14 mouse cellular contexts compared by ENCODE assay signal in genomic region chr9:120735217-120735616, GRCm38 (mm10).
DNase-seq lines count a peak whose midpoint lies in the region; ATAC-seq and TF ChIP-seq lines count a peak whose summit lies in the region.
"Had no signal": no experiment of that assay in that cellular context is flagged by ENCODE, and none has a peak within 500 bp of the region (broad histone marks: within the 10 kb centered on the region; RNA-seq: fewer than 3 reads in every experiment).

No protein-coding gene starts in this region.

- no peaks in the 10 kb centered on the region for H3K9me3 ChIP-seq in heart, embryonic 15.5 days (replicated peaks)
- no peaks in the 10 kb centered on the region for H3K9me3 ChIP-seq in MEL (replicated peaks; ENCODE audit: insufficient read depth, low read length)
- H3K9me3 ChIP-seq in liver, postnatal 0 days (ENCODE audit: low read length), result no peaks in the 10 kb centered on the region

- H3K4me1 ChIP-seq in heart, embryonic 15.5 days (replicated peaks), result peaks cover 72% of the 10 kb centered on the region
- peaks cover 39% of the 10 kb centered on the region for H3K4me1 ChIP-seq in lung, adult 2 months (ENCODE audit: control insufficient read depth, insufficient read depth, low read length)
- peaks cover 16 to 40% of the 10 kb centered on the region in 2 experiments for H3K4me1 ChIP-seq in MEL (ENCODE audit: control insufficient read depth in 1 of 2, insufficient read depth in 2 of 2, low read length in 2 of 2)
- H3K4me1 ChIP-seq in liver, postnatal 0 days (ENCODE audit: insufficient read depth), result peaks cover 7% of the 10 kb centered on the region; the same call in 1 of the 2 replicates

- TF ChIP-seq CTCF in lung, adult 2 months (IDR thresholded peaks at IDR 0.05; ENCODE audit: insufficient read depth, low read length), result no peak
- TF ChIP-seq CTCF in MEL (IDR thresholded peaks at IDR 0.05 in 2 of 3, conservative IDR thresholded peaks at IDR 0.05 in 1 of 3; ENCODE audit: control insufficient read depth in 1 of 3, insufficient read depth in 1 of 3, low read depth in 2 of 3, low read length in 3 of 3, poor library complexity in 1 of 3, severe bottlenecking in 1 of 3), result no peak
- no peak for TF ChIP-seq CTCF in liver, postnatal 0 days (IDR thresholded peaks at IDR 0.05; ENCODE audit: low read depth)

- no peaks in the 10 kb centered on the region for H3K27me3 ChIP-seq in heart, embryonic 15.5 days
- no peaks in the 10 kb centered on the region for H3K27me3 ChIP-seq in MEL (ENCODE audit: control insufficient read depth in 1 of 2, insufficient read depth in 2 of 2, low read length in 2 of 2)
- no peaks in the 10 kb centered on the region for H3K27me3 ChIP-seq in liver, postnatal 0 days (ENCODE audit: insufficient read depth, low read length)

- no peaks in the 10 kb centered on the region for H3K79me2 ChIP-seq in MEL (ENCODE audit: control insufficient read depth, insufficient read depth, low read length, poor library complexity)

- intact Hi-C loops in heart, postnatal 25 days (cut with DNase I), result no loop called here

- no peak for TF ChIP-seq POLR2A in lung, adult 2 months (IDR thresholded peaks at IDR 0.05; ENCODE audit: borderline replicate concordance, extremely low read depth, low read depth, low read length)
- no peak for TF ChIP-seq POLR2A in MEL (IDR thresholded peaks at IDR 0.05; ENCODE audit: control insufficient read depth in 1 of 2, insufficient read depth in 1 of 2, low read depth in 1 of 2, low read length in 2 of 2, poor library complexity in 1 of 2)

- H3K9ac ChIP-seq in heart, embryonic 15.5 days, result no peak overlapping the region
- no peak overlapping the region for H3K9ac ChIP-seq in MEL (ENCODE audit: control insufficient read depth, low read depth, low read length, poor library complexity, severe bottlenecking)
- no peak overlapping the region for H3K9ac ChIP-seq in liver, postnatal 0 days (replicated peaks)

- no peak for ATAC-seq in heart, embryonic 15.5 days (replicated peaks; ENCODE audit: insufficient number of reproducible peaks, insufficient read depth, low FRiP score, low read depth)
- no peak for ATAC-seq in liver, postnatal 0 days
- ATAC-seq: CD4-positive, CD25-positive, alpha-beta regulatory T cell, adult 4 months; inflammation-experienced regulatory T-cells, adult 6 months had no signal

- peak; percentile 40 to 54; a peak in 3 of 4 replicates for TF ChIP-seq EP300 in MEL (IDR thresholded peaks at IDR 0.05; ENCODE audit: low read depth in 1 of 2, low read length in 2 of 2)
- no peak for TF ChIP-seq EP300 in liver, postnatal 0 days (IDR thresholded peaks at IDR 0.05; ENCODE audit: low read depth)

- no peak for TF ChIP-seq RAD21 in MEL (IDR thresholded peaks at IDR 0.05; ENCODE audit: low read depth, low read length)

- WGBS in heart, embryonic 15.5 days, result 27% methylated on average over 7 of the region's 7 CpGs
- WGBS in lung, adult 2 months, result 32% methylated on average over 7 of the region's 7 CpGs
- 64% methylated on average over 7 of the region's 7 CpGs for WGBS in liver, postnatal 0 days (ENCODE audit: insufficient replicate concordance)

- H3K36me3 ChIP-seq in heart, embryonic 15.5 days, result no peaks in the 10 kb centered on the region
- H3K36me3 ChIP-seq in MEL (ENCODE audit: control insufficient read depth in 1 of 2, insufficient read depth in 2 of 2, low read length in 2 of 2), result peaks cover 0 to 13% of the 10 kb centered on the region in 2 experiments; a peak in 2 of 4 replicates
- H3K36me3 ChIP-seq in liver, postnatal 0 days (replicated peaks; ENCODE audit: insufficient read depth, low read length), result no peaks in the 10 kb centered on the region

- no peak overlapping the region for H3K4me3 ChIP-seq in heart, embryonic 15.5 days
- no peak overlapping the region for H3K4me3 ChIP-seq in lung, adult 2 months (replicated peaks; ENCODE audit: extremely low read depth, low read depth, low read length)
- no peak overlapping the region for H3K4me3 ChIP-seq in MEL (ENCODE audit: control insufficient read depth in 1 of 2, insufficient read depth in 1 of 2, low read depth in 2 of 2, low read length in 2 of 2)
- H3K4me3 ChIP-seq in liver, postnatal 0 days (ENCODE audit: low read depth, low read length), result no peak overlapping the region
- H3K4me3 ChIP-seq: erythroblast, embryonic 14.5 days; layer of hippocampus, adult 2 months had no signal

- no peak overlapping the region for H3K27ac ChIP-seq in heart, embryonic 15.5 days
- H3K27ac ChIP-seq in MEL (ENCODE audit: control insufficient read depth, low read depth, low read length), result no peak overlapping the region
- no peak overlapping the region for H3K27ac ChIP-seq in liver, postnatal 0 days (ENCODE audit: low read depth)
- H3K27ac ChIP-seq: layer of hippocampus, adult 2 months had no signal

- no peak for DNase-seq in heart, postnatal 25 days (ENCODE audit: low spot score)
- DNase-seq in lung, postnatal 4 days, result peak; percentile 24 to 68
- no peak for DNase-seq in lung, adult 2 months
- no peak for DNase-seq in MEL (ENCODE audit: low read depth, low spot score)
- DNase-seq in adrenal gland, postnatal 14 days, result peak; percentile 75
- no peak for DNase-seq in frontal cortex, adult 2 months (ENCODE audit: extremely low spot score in 1 of 2, low spot score in 1 of 2)
- DNase-seq in liver, postnatal 0 days, result no peak
- DNase-seq: liver; thymus, postnatal 14 days had no signal

- H3K4me2 ChIP-seq in heart, embryonic 15.5 days, result peak overlapping the region; percentile 24; the same call in 1 of the 2 replicates
- H3K4me2 ChIP-seq in liver, postnatal 0 days (ENCODE audit: low read depth, low read length), result no peak overlapping the region

TF ChIP-seq in MEL, 35 proteins besides CTCF, POLR2A, EP300 and RAD21:
- TF ChIP-seq MYB (IDR thresholded peaks at IDR 0.05; ENCODE audit: low read depth, low read length) (no peak), MAZ (IDR thresholded peaks at IDR 0.05; ENCODE audit: low read depth, low read length) (no peak), TCF12 (IDR thresholded peaks at IDR 0.05; ENCODE audit: low read depth, low read length) (peak; percentile 62), ETS1 (IDR thresholded peaks at IDR 0.05; ENCODE audit: low read depth, low read length) (peak; percentile 66), NELFE (IDR thresholded peaks at IDR 0.05; ENCODE audit: low read depth, low read length) (no peak), UBTF (IDR thresholded peaks at IDR 0.05; ENCODE audit: borderline replicate concordance, insufficient read depth, low read depth, low read length) (no peak), JUND (IDR thresholded peaks at IDR 0.05; ENCODE audit: low read depth, low read length) (no peak), GATA1 (IDR thresholded peaks at IDR 0.05; ENCODE audit: low read depth, low read length) (0 out of 2 replicates have a peak, but pooled peaks have one; percentile 23)

Comparison
In these comparisons a context has a peak if more than half of its experiments do, and no peak if none do; other contexts are left out.
1. DNase-seq: peak in lung, postnatal 4 days (2 of 2) and adrenal gland, postnatal 14 days (single experiment); none in heart, postnatal 25 days (single experiment), lung, adult 2 months (single experiment), MEL (single experiment), frontal cortex, adult 2 months (0 of 2) and liver, postnatal 0 days (single experiment).